Mouse (Mus musculus) erythroblast, embryonic 14.5 days (primary cell): ENCODE results near the gene Atg7.

ENCODE experiments used
- GATA1 ChIP-seq: IDR thresholded peaks from 2 replicates; pipeline ENCODE4 v1.6.1; 2012; ENCODE audit warnings: low read length, inconsistent platforms, mixed read lengths
- TAL1 ChIP-seq: IDR thresholded peaks from 3 replicates; pipeline ENCODE4 v1.6.1; 2012; ENCODE audit warnings: low read length, inconsistent platforms, mixed read lengths

- TF ChIP-seq TAL1 (no peak), GATA1 (no peak)
Observed at GRCm38 (mm10) chr6:114874138-114874928, 231.4 kb downstream of the Atg7 start.
